Mouse (Mus musculus) lung, postnatal 0 days (tissue): ENCODE data around the gene Dgkq. TPM values are rescaled to one million over a fixed set of nuclear protein-coding genes. Genes with fewer than 3 reads are reported as not detected.

ENCODE experiments used
- ATAC-seq: fragments of 200-750 bp; cut with Nextera tagmentation; 2 replicates; pipeline ENCODE4 v1.8.0; 2017; ENCODE audit warnings: moderate library complexity
- DNase-seq: peaks from one replicate; pipeline ENCODE4 v3.0.0-alpha.2; 2016; ENCODE audit warnings: low spot score
- H3K27ac ChIP-seq: fragments of 300-500 bp; sonication (generic); 2 replicates; pipeline ENCODE4 v1.5.1; 2014; ENCODE audit warnings: antibody characterized with exemption, mild to moderate bottlenecking, low read length, mixed read lengths
- H3K27me3 ChIP-seq: fragments of 300-500 bp; sonication (generic); replicated peaks from 2 replicates; pipeline ENCODE4 v1.6.1; 2014; ENCODE audit warnings: low read length, mixed read lengths; ENCODE audit not compliant: insufficient read depth
- H3K36me3 ChIP-seq: fragments of 300-500 bp; sonication (generic); 2 replicates; pipeline ENCODE4 v1.6.1; 2014; ENCODE audit warnings: low read length, mixed read lengths; ENCODE audit not compliant: insufficient read depth
- H3K4me1 ChIP-seq: fragments of 300-500 bp; sonication (generic); 2 replicates; pipeline ENCODE4 v1.6.1; 2014; ENCODE audit warnings: antibody characterized with exemption, low read depth, low read length, mixed read lengths; ENCODE audit not compliant: insufficient read depth
- H3K4me2 ChIP-seq: fragments of 300-500 bp; sonication (generic); replicated peaks from 2 replicates; pipeline ENCODE4 v1.6.1; 2014; ENCODE audit warnings: low read depth, mild to moderate bottlenecking, low read length, moderate library complexity, mixed read lengths
- H3K4me3 ChIP-seq: fragments of 300-500 bp; sonication (generic); 2 replicates; pipeline ENCODE4 v1.5.1; 2014; ENCODE audit warnings: low read depth, low read length
- H3K9ac ChIP-seq: fragments of 300-500 bp; sonication (generic); replicated peaks from 2 replicates; pipeline ENCODE4 v1.6.1; 2014; ENCODE audit warnings: low read depth, mild to moderate bottlenecking
- H3K9me3 ChIP-seq: fragments of 300-500 bp; sonication (generic); 2 replicates; pipeline ENCODE4 v1.6.1; 2016; ENCODE audit warnings: low read length, mixed read lengths
- CTCF ChIP-seq: IDR thresholded peaks from 2 replicates; pipeline ENCODE4 v1.5.1; 2016; ENCODE audit warnings: antibody characterized with exemption, mild to moderate bottlenecking
- EP300 ChIP-seq: IDR thresholded peaks from 2 replicates; pipeline ENCODE4 v1.6.1; 2016; ENCODE audit warnings: antibody characterized with exemption, mild to moderate bottlenecking, control low read depth
- WGBS: fragments of 180-500 bp; shearing (Covaris S2); extraction: QIAGEN DNeasy Blood & Tissue Kit; methylation state at CpG from one replicate; pipeline ENCODE4 v1.1.7; 2014; 5-methylcytosine and 5-hydroxymethylcytosine counted together
- polyA plus RNA-seq: library from polyadenylated mRNA; unstranded; fragments of >200 nt; fragmentation: Nextera tagmentation; extraction: Ambion mirVana; gene quantifications from 2 replicates; pipeline ENCODE4 v1.2.1, GENCODE M21; 2015

Dgkq gene
- polyA plus RNA-seq, 1 experiment from 2014 or later = 6.3 TPM

- peak overlapping the region; percentile 17 for H3K4me3 ChIP-seq
- TF ChIP-seq EP300 = no peak
- peak; percentile 20; the same call in 1 of the 2 replicates for TF ChIP-seq CTCF
- H3K9ac ChIP-seq = no peak overlapping the region
- no peaks in the 10 kb centered on the region for H3K9me3 ChIP-seq
- H3K36me3 ChIP-seq = no peaks in the 10 kb centered on the region; the same call in 1 of the 2 replicates
- ATAC-seq (peak; percentile 82), DNase-seq (peak; percentile 70)
- H3K4me1 ChIP-seq = peaks cover 9% of the 10 kb centered on the region; the same call in 1 of the 2 replicates
- no peaks in the 10 kb centered on the region for H3K27me3 ChIP-seq
- peak overlapping the region; percentile 51 for H3K4me2 ChIP-seq
- peak overlapping the region; percentile 26; the same call in 1 of the 2 replicates for H3K27ac ChIP-seq
- WGBS = 8% methylated on average over 25 of the region's 25 CpGs
These were observed 8.3 kb upstream of the Dgkq start for GRCm38 (mm10) chr5:108677605-108678295.

DNA sequence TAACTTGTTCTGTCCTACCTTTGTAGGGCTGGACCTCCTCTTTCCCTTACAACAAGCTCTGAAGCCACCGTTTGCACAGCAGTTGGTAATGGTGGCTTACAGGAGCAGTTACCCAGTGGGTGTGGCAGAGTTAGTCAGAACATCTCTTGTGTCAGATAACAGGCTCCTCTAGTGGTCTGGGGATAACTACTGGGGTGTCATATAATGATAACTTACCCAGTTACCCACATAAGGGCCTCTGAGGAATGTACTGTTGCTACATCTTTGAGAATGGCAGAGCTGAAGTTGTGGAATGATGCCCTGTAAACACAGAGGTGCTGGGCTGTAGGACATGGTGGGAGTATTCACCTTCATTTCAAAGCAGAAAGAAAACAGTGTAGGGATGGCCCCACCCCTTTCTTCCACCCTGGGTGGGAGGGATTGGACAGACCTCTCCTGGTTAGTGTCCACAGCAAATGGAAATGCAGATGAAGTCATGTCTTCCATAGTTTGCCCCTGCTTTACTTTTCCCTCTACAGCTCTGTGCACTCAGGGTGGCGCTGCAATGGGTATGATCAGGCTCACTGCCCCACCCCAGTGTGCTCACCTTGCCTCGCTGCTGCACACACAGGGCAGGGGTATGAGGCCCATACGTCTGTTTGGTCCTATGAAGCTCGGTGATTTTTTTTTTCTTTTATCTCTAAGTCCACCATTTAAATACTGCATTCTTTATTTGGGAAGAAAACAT is 7.5 kb upstream of the Dgkq start:
- peak overlapping the region; percentile 51 for H3K4me2 ChIP-seq
- no peak overlapping the region for H3K27ac ChIP-seq
- no peak overlapping the region for H3K9ac ChIP-seq
- WGBS = 14% methylated on average over 5 of the region's 5 CpGs
- TF ChIP-seq EP300 (no peak), CTCF (no peak)
- H3K27me3 ChIP-seq = no peaks in the 10 kb centered on the region
- peaks cover 6% of the 10 kb centered on the region for H3K36me3 ChIP-seq
- H3K9me3 ChIP-seq = no peaks in the 10 kb centered on the region
- H3K4me3 ChIP-seq = 0 out of 2 replicates have a peak overlapping the region, but pooled peaks have one; percentile 17
- ATAC-seq (peak; percentile 14; the same call in 1 of the 2 replicates), DNase-seq (peak; percentile 16)
- peaks cover 9% of the 10 kb centered on the region; the same call in 1 of the 2 replicates for H3K4me1 ChIP-seq

DNA sequence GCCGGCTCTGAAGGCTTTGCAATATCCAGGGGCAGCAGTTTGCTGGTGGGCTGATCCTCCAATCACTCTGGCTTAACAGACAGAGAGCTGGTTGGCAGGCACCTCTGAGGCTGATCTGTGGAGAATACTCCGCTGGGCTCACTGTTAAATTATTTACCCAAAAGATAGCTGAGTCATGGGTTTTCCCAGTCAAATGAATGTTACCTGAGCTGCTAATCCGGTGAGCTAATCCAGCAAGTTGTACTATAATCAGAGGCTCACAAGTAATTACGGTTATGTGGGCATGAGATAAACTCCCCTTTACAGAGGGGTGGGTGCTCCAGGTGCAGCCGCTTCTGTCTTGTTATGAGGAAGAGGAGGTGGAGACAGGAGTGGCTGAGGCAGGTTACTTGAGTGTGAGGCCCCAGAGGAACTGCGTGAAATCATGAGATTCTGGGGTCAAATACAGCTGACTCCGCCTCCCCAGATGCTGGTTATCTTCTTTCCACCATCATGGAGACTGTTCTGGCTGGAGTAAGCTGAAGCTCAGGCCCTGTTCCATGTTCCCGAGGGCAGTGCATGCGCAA is 5.9 kb upstream of the Dgkq start, which contains the start of gene Slc26a1:
Gene Slc26a1 (minus strand): TSS at position 319 of the 566 bp plus-strand sequence.
- DNase-seq (no peak), ATAC-seq (no peak)
- TF ChIP-seq CTCF = no peak
- TF ChIP-seq EP300 = no peak
- Histone ChIP-seq H3K4me3 (no peak within 1 kb of the TSS), H3K9me3 (no peaks in the 10 kb centered on the region), H3K27ac (no peak within 1 kb of the TSS), H3K4me2 (no peak within 1 kb of the TSS), H3K9ac (no peak within 1 kb of the TSS), H3K27me3 (no peaks in the 10 kb centered on the region), H3K4me1 (peaks cover 9% of the 10 kb centered on the region; the same call in 1 of the 2 replicates), H3K36me3 (peaks cover 10% of the 10 kb centered on the region)
- WGBS = 59% methylated on average over 9 of the region's 9 CpGs

DNA sequence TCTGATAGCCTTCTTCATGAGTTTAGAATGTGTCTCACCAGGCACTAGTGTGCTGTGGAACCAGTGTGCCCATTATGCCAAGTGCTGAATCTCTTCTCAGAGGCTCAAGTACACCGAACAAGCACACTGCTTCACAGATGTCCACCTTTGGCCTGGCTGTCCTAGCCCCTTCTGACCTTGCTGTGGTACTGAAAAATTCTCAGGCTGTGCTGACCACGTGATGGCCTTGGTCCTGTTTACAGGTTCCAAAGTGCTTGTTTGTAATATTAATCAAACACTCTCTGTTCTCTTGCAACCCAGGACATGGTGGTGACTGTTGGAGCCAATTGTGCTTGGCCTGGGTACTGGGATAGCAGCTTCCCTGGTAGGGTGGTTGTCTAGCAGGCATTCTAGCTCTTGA is 5.2 kb upstream of the Dgkq start:
- WGBS = 70% methylated on average over 2 of the region's 2 CpGs
- Histone ChIP-seq H3K36me3 (peaks cover 10% of the 10 kb centered on the region), H3K27ac (no peak overlapping the region), H3K4me2 (no peak overlapping the region), H3K4me1 (peaks cover 14% of the 10 kb centered on the region; the same call in 1 of the 2 replicates), H3K4me3 (no peak overlapping the region), H3K9me3 (no peaks in the 10 kb centered on the region), H3K9ac (no peak overlapping the region), H3K27me3 (no peaks in the 10 kb centered on the region)
- no peak for DNase-seq
- ATAC-seq = no peak
- TF ChIP-seq EP300 (no peak), CTCF (no peak)

GRCm38 (mm10) chr5:108671757-108672156 is 2.3 kb upstream of the Dgkq start:
- ATAC-seq = no peak

DNA sequence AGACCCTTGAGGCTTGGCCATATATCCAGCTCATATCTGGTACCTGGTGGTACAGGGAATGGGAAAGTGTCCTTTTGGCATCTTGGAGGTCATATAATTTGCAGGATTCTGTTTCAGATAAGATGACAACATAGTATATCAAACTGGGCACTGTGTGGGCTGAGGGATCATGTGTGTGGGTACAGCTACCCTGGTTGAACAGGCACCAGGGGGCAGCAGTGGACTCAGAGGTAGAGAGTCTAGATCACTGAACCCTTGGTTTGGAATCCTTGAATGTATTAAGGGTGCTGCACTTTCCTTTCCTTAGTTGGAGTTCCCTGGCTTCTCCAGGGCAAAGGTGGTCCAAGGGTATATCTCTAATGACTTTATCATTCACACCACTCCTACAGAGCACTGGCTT is 1.3 kb upstream of the Dgkq start:
- H3K4me2 ChIP-seq = no peak overlapping the region

More at GRCm38 (mm10) chr5:108671757-108672156, 2.3 kb upstream of the Dgkq start:
- TF ChIP-seq CTCF = peak; percentile 26
- TF ChIP-seq EP300 = no peak
- no peaks in the 10 kb centered on the region for H3K27me3 ChIP-seq
- no peaks in the 10 kb centered on the region for H3K9me3 ChIP-seq
- H3K4me3 ChIP-seq = no peak overlapping the region
- H3K36me3 ChIP-seq = peaks cover 10% of the 10 kb centered on the region
- H3K4me1 ChIP-seq = peaks cover 7% of the 10 kb centered on the region; the same call in 1 of the 2 replicates
- WGBS = 91% methylated on average over 12 of the region's 12 CpGs
- no peak for DNase-seq
- H3K4me2 ChIP-seq = no peak overlapping the region
- H3K27ac ChIP-seq = no peak overlapping the region
- no peak overlapping the region for H3K9ac ChIP-seq

More for the DNA sequence above, 1.3 kb upstream of the Dgkq start:
- H3K4me3 ChIP-seq = no peak overlapping the region
- H3K9ac ChIP-seq = no peak overlapping the region
- H3K4me1 ChIP-seq = peaks cover 7% of the 10 kb centered on the region; the same call in 1 of the 2 replicates
- no peaks in the 10 kb centered on the region for H3K27me3 ChIP-seq
- TF ChIP-seq EP300 (no peak), CTCF (peak; percentile 69)
- H3K36me3 ChIP-seq = peaks cover 10% of the 10 kb centered on the region
- H3K9me3 ChIP-seq = no peaks in the 10 kb centered on the region
- H3K27ac ChIP-seq = no peak overlapping the region
- DNase-seq = peak; percentile 51
- peak; percentile 37; the same call in 1 of the 2 replicates for ATAC-seq
